ENCODE assay signal across 8 mouse cellular contexts in the genomic region with DNA sequence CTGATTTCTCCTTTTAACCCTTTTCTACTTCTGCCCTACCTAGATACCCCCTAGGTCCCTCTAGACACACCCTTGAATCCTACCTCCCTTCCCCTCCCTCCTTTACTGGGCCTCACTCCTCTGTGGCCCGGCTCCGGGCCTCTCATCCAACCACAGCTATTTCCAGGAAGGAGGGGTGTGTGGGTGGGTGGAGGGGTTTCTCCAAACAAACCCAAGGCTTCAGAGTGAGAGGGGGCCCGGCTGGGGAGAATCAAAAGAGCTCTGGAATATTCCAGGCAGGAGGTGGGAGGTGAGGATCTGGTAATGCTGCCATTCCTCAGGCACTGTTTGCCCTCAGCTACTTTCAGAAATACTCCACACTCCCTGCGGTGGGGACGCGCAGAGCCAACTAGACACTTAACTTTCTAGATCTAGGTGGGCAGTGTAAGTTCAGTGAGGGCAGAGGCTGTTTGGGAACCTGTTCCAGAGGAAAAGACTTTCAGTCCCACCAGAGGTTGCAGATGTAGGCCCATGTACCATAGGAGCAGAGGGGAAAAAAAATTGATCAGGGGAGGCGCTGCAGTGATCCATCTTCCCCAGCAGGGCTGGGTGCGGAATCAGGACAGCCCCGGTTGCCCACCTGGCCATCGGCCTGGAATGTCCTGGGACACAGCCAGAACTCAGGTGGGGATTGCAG. TPM values are rescaled to one million over a fixed set of nuclear protein-coding genes. Genes with fewer than 3 reads are reported as not detected.
DNase-seq lines count a peak whose midpoint lies in the region; ATAC-seq lines count a peak whose summit lies in the region.

No protein-coding gene starts in this region.

- peak overlapping the region; percentile 79 for H3K4me2 ChIP-seq in midbrain, embryonic 14.5 days (ENCODE audit: low read length)

- peaks cover 17% of the 10 kb centered on the region; the same call in 1 of the 2 replicates for H3K4me1 ChIP-seq in midbrain, embryonic 14.5 days (ENCODE audit: control insufficient read depth, insufficient read depth, low read length)

- no peaks in the 10 kb centered on the region for H3K9me3 ChIP-seq in midbrain, embryonic 14.5 days (ENCODE audit: control insufficient read depth, low read length)

- ATAC-seq in midbrain, embryonic 14.5 days (ENCODE audit: low FRiP score, low TSS enrichment): no peak

- H3K27me3 ChIP-seq in midbrain, embryonic 14.5 days (ENCODE audit: control insufficient read depth, insufficient read depth, low read length): peaks cover 28% of the 10 kb centered on the region

- no peak overlapping the region for H3K9ac ChIP-seq in midbrain, embryonic 14.5 days (replicated peaks; ENCODE audit: low read length)

- H3K27ac ChIP-seq in midbrain, embryonic 14.5 days (replicated peaks; ENCODE audit: low read depth, low read length): no peak overlapping the region

- peaks cover 19% of the 10 kb centered on the region for H3K36me3 ChIP-seq in midbrain, embryonic 14.5 days (ENCODE audit: control insufficient read depth, insufficient read depth, low read length)

- intact Hi-C loops in heart, postnatal 10 days (cut with DNase I): no loop called here

- peak overlapping the region; percentile 50 for H3K4me3 ChIP-seq in midbrain, embryonic 14.5 days (replicated peaks; ENCODE audit: low read depth, low read length)

- peak; percentile 98 for DNase-seq in heart, adult 11 months
- no peak for DNase-seq in heart, postnatal 10 days
- DNase-seq in NIH3T3 (ENCODE audit: low read depth): peak; percentile 77
- DNase-seq in gastrocnemius, postnatal 25 days: peak; percentile 55
- peak; percentile 67 for DNase-seq in kidney, postnatal 10 days
- DNase-seq in midbrain, embryonic 14.5 days: no peak
- DNase-seq in right cerebral cortex, postnatal 4 days: no peak
- no peak for DNase-seq in left cerebral cortex, adult 9 months (ENCODE audit: low spot score in 2 of 2)

- 29% methylated on average over 10 of the region's 10 CpGs for WGBS in midbrain, embryonic 14.5 days

RNA-seq across cellular contexts. Expression of gene Tns2, which starts 0.9 kb away (rescaled TPM):
- 100 to 1,000 TPM in 1 of 2 experiments, 10 to 100 TPM in 1; 95.1 to 108 TPM for total RNA-seq in heart, postnatal 10 days (2021)
- 10 to 100 TPM; 22.3 to 32.0 TPM for total RNA-seq in gastrocnemius, postnatal 25 days (2021)
- 3.6 and 8.9 TPM in 2 replicates for polyA plus RNA-seq in midbrain, embryonic 14.5 days (2014; fragmentation: Nextera tagmentation; extraction: Ambion mirVana)

RNA-seq across cellular contexts. Expression of gene Eif4b, which starts 27.6 kb away (rescaled TPM):
- 100 to 1,000 TPM; 149 to 154 TPM for total RNA-seq in heart, postnatal 10 days (2021)
- total RNA-seq in gastrocnemius, postnatal 25 days (2021): 100 to 1,000 TPM; 141 to 145 TPM
- polyA plus RNA-seq in midbrain, embryonic 14.5 days (2014; fragmentation: Nextera tagmentation; extraction: Ambion mirVana): 76.7 and 98.8 TPM in 2 replicates

RNA-seq across cellular contexts. Expression of gene Spryd3, which starts 34.9 kb away (rescaled TPM):
- 10 to 100 TPM; 19.1 to 22.2 TPM for total RNA-seq in heart, postnatal 10 days (2021)
- total RNA-seq in gastrocnemius, postnatal 25 days (2021): 1 to 10 TPM; 7.1 to 7.9 TPM
- 40.2 and 52.5 TPM in 2 replicates for polyA plus RNA-seq in midbrain, embryonic 14.5 days (2014; fragmentation: Nextera tagmentation; extraction: Ambion mirVana)

RNA-seq across cellular contexts. Expression of gene Igfbp6, which starts 43.0 kb away (rescaled TPM):
- total RNA-seq in heart, postnatal 10 days (2021): 10 to 100 TPM; 24.8 to 30.5 TPM
- total RNA-seq in gastrocnemius, postnatal 25 days (2021): 10 to 100 TPM; 46.4 to 68.2 TPM
- polyA plus RNA-seq in midbrain, embryonic 14.5 days (2014; fragmentation: Nextera tagmentation; extraction: Ambion mirVana): 1.3 and 1.6 TPM in 2 replicates

RNA-seq across cellular contexts. Expression of gene Soat2, which starts 49.2 kb away (rescaled TPM):
- under 1 TPM in 1 of 2 experiments, not detected in 1; 0.20 TPM for total RNA-seq in heart, postnatal 10 days (2021)
- total RNA-seq in gastrocnemius, postnatal 25 days (2021): under 1 TPM in 1 of 2 experiments, not detected in 1; 0.16 TPM
- not detected in 2 replicates for polyA plus RNA-seq in midbrain, embryonic 14.5 days (2014; fragmentation: Nextera tagmentation; extraction: Ambion mirVana)

Comparison
In these comparisons a context has a peak if more than half of its experiments do, and no peak if none do; other contexts are left out.
1. DNase-seq: peak in heart, adult 11 months (single experiment), NIH3T3 (single experiment), gastrocnemius, postnatal 25 days (single experiment) and kidney, postnatal 10 days (single experiment); none in heart, postnatal 10 days (0 of 2), midbrain, embryonic 14.5 days (single experiment), right cerebral cortex, postnatal 4 days (single experiment) and left cerebral cortex, adult 9 months (0 of 2).